Mouse (Mus musculus): ENCODE data around the gene Izumo2. TPM values are rescaled to one million over a fixed set of nuclear protein-coding genes. Genes with fewer than 3 reads are reported as not detected.

Gene Izumo2
- total and polyA plus RNA-seq, 3 experiments = not detected

DNA sequence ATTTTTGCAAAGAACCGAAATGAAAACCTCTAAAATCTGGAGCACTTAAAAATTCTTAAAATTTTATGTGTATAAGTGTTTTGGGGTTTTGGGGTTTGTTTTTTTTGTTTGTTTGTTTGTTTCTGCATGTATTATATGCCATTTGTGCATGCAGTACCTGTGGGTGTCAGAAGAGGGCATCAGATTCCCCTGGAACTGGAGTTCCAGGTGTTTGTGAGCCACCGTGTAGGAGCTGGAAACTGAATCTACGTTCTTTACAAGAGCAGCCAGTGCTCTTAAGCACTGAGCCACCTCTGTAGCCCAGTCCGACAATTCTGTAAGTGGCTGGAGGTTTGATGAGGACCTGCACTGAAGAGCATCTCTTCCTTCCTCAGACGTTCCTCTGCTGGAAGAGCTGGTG lies 1.3 kb downstream of the Izumo2 start:
- Histone ChIP-seq H3K4me1 (ENCODE audit: control insufficient read depth in 1 of 2, insufficient read depth in 2 of 2, low read length in 2 of 2) (no peaks in the 10 kb centered on the region), H3K9ac (ENCODE audit: control insufficient read depth, low read depth, low read length, poor library complexity, severe bottlenecking) (no peak overlapping the region), H3K36me3 (ENCODE audit: control insufficient read depth in 1 of 2, insufficient read depth in 2 of 2, low read length in 2 of 2) (no peaks in the 10 kb centered on the region), H3K27me3 (ENCODE audit: control insufficient read depth in 1 of 2, insufficient read depth in 2 of 2, low read length in 2 of 2) (no peaks in the 10 kb centered on the region; a peak in 2 of 4 replicates), H3K9me3 (replicated peaks; ENCODE audit: insufficient read depth, low read length) (no peaks in the 10 kb centered on the region), H3K79me2 (ENCODE audit: control insufficient read depth, insufficient read depth, low read length, poor library complexity) (no peaks in the 10 kb centered on the region), H3K4me3 (ENCODE audit: control insufficient read depth in 1 of 2, insufficient read depth in 1 of 2, low read depth in 2 of 2, low read length in 2 of 2) (no peak overlapping the region), H3K27ac (ENCODE audit: control insufficient read depth, low read depth, low read length) (no peak overlapping the region)
- no peak for DNase-seq (ENCODE audit: low read depth, low spot score)
- no peak for TF ChIP-seq KAT2A (conservative IDR thresholded peaks at IDR 0.05; ENCODE audit: low read depth, low read length)
- TF ChIP-seq POLR2AphosphoS5 (IDR thresholded peaks at IDR 0.05; ENCODE audit: borderline replicate concordance, low read depth, low read length) = no peak
- TF ChIP-seq USF2 (IDR thresholded peaks at IDR 0.05; ENCODE audit: borderline replicate concordance in 1 of 2, insufficient read depth in 1 of 2, low read depth in 1 of 2, low read length in 2 of 2) = no peak
- no peak for TF ChIP-seq MAFK (IDR thresholded peaks at IDR 0.05; ENCODE audit: borderline replicate concordance, low read depth, low read length)
- TF ChIP-seq MXI1 (IDR thresholded peaks at IDR 0.05; ENCODE audit: low read depth, low read length) = no peak
- TF ChIP-seq SMC3 (IDR thresholded peaks at IDR 0.05; ENCODE audit: low read depth, low read length) = no peak

DNA sequence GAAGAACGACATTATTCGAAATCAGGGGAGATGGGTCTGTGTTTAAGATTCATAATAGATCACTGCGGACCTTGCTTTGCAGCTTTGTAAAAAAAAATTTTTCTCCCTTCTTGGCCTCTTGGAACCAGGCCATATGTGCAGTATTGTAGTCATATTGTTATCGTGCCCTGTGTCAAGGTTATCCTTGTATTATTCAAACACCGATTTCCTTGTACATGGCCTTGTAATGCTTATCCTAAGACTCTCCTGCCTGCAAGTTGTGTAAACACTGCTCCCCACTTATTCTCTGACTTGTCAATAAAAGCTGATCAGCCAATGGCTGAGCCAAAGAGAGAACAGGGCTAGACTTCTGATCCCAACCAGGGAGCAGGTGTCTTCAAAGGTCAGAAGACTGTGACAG lies 13.5 kb downstream of the Izumo2 start:
- peaks cover 0 to 2% of the 10 kb centered on the region in 2 experiments; a peak in 2 of 4 replicates for H3K27me3 ChIP-seq (ENCODE audit: control insufficient read depth in 1 of 2, insufficient read depth in 2 of 2, low read length in 2 of 2)
- H3K27ac ChIP-seq (ENCODE audit: control insufficient read depth, low read depth, low read length) = no peak overlapping the region
- no peaks in the 10 kb centered on the region for H3K79me2 ChIP-seq (ENCODE audit: control insufficient read depth, insufficient read depth, low read length, poor library complexity)
- no peaks in the 10 kb centered on the region for H3K9me3 ChIP-seq (replicated peaks; ENCODE audit: insufficient read depth, low read length)
- no peaks in the 10 kb centered on the region for H3K4me1 ChIP-seq (ENCODE audit: control insufficient read depth in 1 of 2, insufficient read depth in 2 of 2, low read length in 2 of 2)
- H3K9ac ChIP-seq (ENCODE audit: control insufficient read depth, low read depth, low read length, poor library complexity, severe bottlenecking) = no peak overlapping the region
- no peak for DNase-seq (ENCODE audit: low read depth, low spot score)
- H3K4me3 ChIP-seq (ENCODE audit: control insufficient read depth in 1 of 2, insufficient read depth in 1 of 2, low read depth in 2 of 2, low read length in 2 of 2) = no peak overlapping the region
- no peaks in the 10 kb centered on the region for H3K36me3 ChIP-seq (ENCODE audit: control insufficient read depth in 1 of 2, insufficient read depth in 2 of 2, low read length in 2 of 2)
- TF ChIP-seq TBP (IDR thresholded peaks at IDR 0.05; ENCODE audit: low read depth, low read length) = no peak

DNA sequence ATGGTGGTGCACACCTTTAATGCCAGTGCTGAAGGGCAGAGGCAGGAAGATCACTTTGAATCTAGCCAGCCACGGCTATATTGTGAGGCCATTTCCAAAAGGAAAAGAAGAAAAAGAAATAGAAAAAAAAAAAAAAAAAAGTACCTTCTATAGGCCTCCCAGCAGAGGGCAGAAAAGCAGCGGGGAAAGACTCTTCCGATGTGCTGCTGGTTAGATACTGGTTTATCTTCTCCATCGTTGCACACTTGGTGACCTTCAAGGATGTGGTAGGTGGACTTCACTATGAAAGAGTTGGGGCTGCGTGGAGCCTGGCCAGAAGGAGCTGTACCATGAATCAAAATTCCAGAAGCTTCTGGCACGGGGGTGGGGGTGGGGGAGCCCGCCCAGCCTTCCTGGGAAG lies 15.8 kb downstream of the Izumo2 start:
- peaks cover 0 to 4% of the 10 kb centered on the region in 2 experiments; a peak in 2 of 4 replicates for H3K27me3 ChIP-seq (ENCODE audit: control insufficient read depth in 1 of 2, insufficient read depth in 2 of 2, low read length in 2 of 2)
- peak; percentile 25 for DNase-seq (ENCODE audit: low read depth, low spot score)
- no peak overlapping the region for H3K9ac ChIP-seq (ENCODE audit: control insufficient read depth, low read depth, low read length, poor library complexity, severe bottlenecking)
- H3K27ac ChIP-seq (ENCODE audit: control insufficient read depth, low read depth, low read length) = no peak overlapping the region
- no peaks in the 10 kb centered on the region for H3K4me1 ChIP-seq (ENCODE audit: control insufficient read depth in 1 of 2, insufficient read depth in 2 of 2, low read length in 2 of 2)
- H3K9me3 ChIP-seq (replicated peaks; ENCODE audit: insufficient read depth, low read length) = no peaks in the 10 kb centered on the region
- no peaks in the 10 kb centered on the region for H3K36me3 ChIP-seq (ENCODE audit: control insufficient read depth in 1 of 2, insufficient read depth in 2 of 2, low read length in 2 of 2)
- TF ChIP-seq RAD21 (IDR thresholded peaks at IDR 0.05; ENCODE audit: low read depth, low read length) = peak; percentile 68
- peak; percentile 53 for TF ChIP-seq ZC3H11A (IDR thresholded peaks at IDR 0.05; ENCODE audit: low read depth, low read length)
- no peak for TF ChIP-seq UBTF (IDR thresholded peaks at IDR 0.05; ENCODE audit: borderline replicate concordance, insufficient read depth, low read depth, low read length)
- peak; percentile 57 for TF ChIP-seq SMC3 (IDR thresholded peaks at IDR 0.05; ENCODE audit: low read depth, low read length)
- no peak for TF ChIP-seq KAT2A (conservative IDR thresholded peaks at IDR 0.05; ENCODE audit: low read depth, low read length)
- TF ChIP-seq POLR2AphosphoS2 (IDR thresholded peaks at IDR 0.05; ENCODE audit: low read length) = no peak
- no peak for TF ChIP-seq ZMIZ1 (IDR thresholded peaks at IDR 0.05; ENCODE audit: low read depth, low read length)
- peak; percentile 95 for TF ChIP-seq ZNF384 (IDR thresholded peaks at IDR 0.05; ENCODE audit: low read depth, low read length)
- peak; percentile 34 to 57 (median 41); a peak in 5 of 6 replicates for TF ChIP-seq CTCF (IDR thresholded peaks at IDR 0.05 in 2 of 3, conservative IDR thresholded peaks at IDR 0.05 in 1 of 3; ENCODE audit: control insufficient read depth in 1 of 3, insufficient read depth in 1 of 3, low read depth in 2 of 3, low read length in 3 of 3, poor library complexity in 1 of 3, severe bottlenecking in 1 of 3)
- no peak for TF ChIP-seq MAFK (IDR thresholded peaks at IDR 0.05; ENCODE audit: borderline replicate concordance, low read depth, low read length)
- TF ChIP-seq MYC (IDR thresholded peaks at IDR 0.05; ENCODE audit: low read depth, low read length) = no peak
- TF ChIP-seq NRF1 (IDR thresholded peaks at IDR 0.05; ENCODE audit: insufficient read depth, low read depth, low read length, poor library complexity, severe bottlenecking) = no peak
- TF ChIP-seq GATA1 (IDR thresholded peaks at IDR 0.05; ENCODE audit: low read depth, low read length) = no peak
- TF ChIP-seq RCOR1 (IDR thresholded peaks at IDR 0.05; ENCODE audit: low read depth, low read length) = no peak
- H3K79me2 ChIP-seq (ENCODE audit: control insufficient read depth, insufficient read depth, low read length, poor library complexity) = no peaks in the 10 kb centered on the region
- no peak overlapping the region for H3K4me3 ChIP-seq (ENCODE audit: control insufficient read depth in 1 of 2, insufficient read depth in 1 of 2, low read depth in 2 of 2, low read length in 2 of 2)

Measured in MEL (cell line).